Mouse (Mus musculus) liver, embryonic 14.5 days (tissue): ENCODE results near the gene Pik3cb.

ENCODE experiments used
- CTCF ChIP-seq: IDR thresholded peaks from 2 replicates; pipeline ENCODE4 v1.5.1; 2016; ENCODE audit warnings: antibody characterized with exemption, low read depth, control low read depth
- EP300 ChIP-seq: IDR thresholded peaks from 2 replicates; pipeline ENCODE4 v1.6.1; 2016; ENCODE audit warnings: antibody characterized with exemption, low read depth

DNA sequence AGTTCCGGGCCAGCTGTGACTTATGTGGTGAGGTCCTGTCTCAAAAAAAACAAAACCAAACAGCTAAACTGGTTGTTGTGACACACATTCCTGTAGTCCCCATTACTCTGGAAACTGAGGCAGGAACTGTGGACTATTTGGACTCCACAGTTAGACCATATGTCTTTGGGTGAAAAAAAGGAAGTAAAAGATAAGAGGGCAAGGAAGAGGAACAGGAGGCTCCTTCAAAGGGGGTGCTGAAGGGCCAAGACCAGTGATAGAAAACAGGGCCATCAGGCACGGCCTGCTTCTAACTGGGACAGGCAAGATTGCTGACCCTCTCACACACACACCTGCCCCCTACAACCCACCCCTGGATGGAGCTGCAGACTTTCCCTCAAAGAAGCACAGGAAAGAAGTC is 22.4 kb upstream of the Pik3cb start:
- TF ChIP-seq CTCF (no peak), EP300 (no peak)
